Mouse (Mus musculus): ENCODE measurements around the gene Nanos2. TPM values are rescaled to one million over a fixed set of nuclear protein-coding genes. Genes with fewer than 3 reads are reported as not detected.

Nanos2 gene
- polyA plus RNA-seq, 1 experiment from 2014 or later: 0.09 TPM

- WGBS: 2% methylated on average over 36 of the region's 36 CpGs
- H3K9me3 ChIP-seq: 0 out of 2 replicates have a peak, but pooled peaks cover 3% of the 10 kb centered on the region
- H3K4me3 ChIP-seq: peak overlapping the region; percentile 96
- peaks cover 16% of the 10 kb centered on the region for H3K36me3 ChIP-seq
- peaks cover 38% of the 10 kb centered on the region for H3K27me3 ChIP-seq (ENCODE audit: insufficient read depth, poor library complexity, severe bottlenecking)
- H3K4me1 ChIP-seq (replicated peaks): peaks cover 39% of the 10 kb centered on the region
- H3K27ac ChIP-seq: peak overlapping the region; percentile 94
- no peak for DNase-seq (ENCODE audit: low spot score)
Measured at GRCm38 (mm10) chr7:19024581-19025255, 37.5 kb downstream of the Nanos2 start.

GRCm38 (mm10) chr7:19028067-19028466 is 40.9 kb downstream of the Nanos2 start:
- DNase-seq (ENCODE audit: low spot score): no peak
- 0 out of 2 replicates have a peak, but pooled peaks cover 3% of the 10 kb centered on the region for H3K9me3 ChIP-seq
- H3K36me3 ChIP-seq: peaks cover 49% of the 10 kb centered on the region

GRCm38 (mm10) chr7:19029084-19029653 is 42.0 kb downstream of the Nanos2 start:
- peaks cover 36% of the 10 kb centered on the region for H3K4me1 ChIP-seq (replicated peaks)
- peaks cover 60% of the 10 kb centered on the region for H3K36me3 ChIP-seq
- no peaks in the 10 kb centered on the region for H3K9me3 ChIP-seq
- H3K4me3 ChIP-seq: 0 out of 2 replicates have a peak overlapping the region, but pooled peaks have one; percentile 0
- no peak overlapping the region for H3K27ac ChIP-seq
- DNase-seq (ENCODE audit: low spot score): peak; percentile 59
- no peaks in the 10 kb centered on the region for H3K27me3 ChIP-seq (ENCODE audit: insufficient read depth, poor library complexity, severe bottlenecking)
- WGBS: 63% methylated on average over 6 of the region's 6 CpGs

More at GRCm38 (mm10) chr7:19028067-19028466, 40.9 kb downstream of the Nanos2 start:
- Histone ChIP-seq H3K4me1 (replicated peaks) (peaks cover 47% of the 10 kb centered on the region), H3K27me3 (ENCODE audit: insufficient read depth, poor library complexity, severe bottlenecking) (peaks cover 9% of the 10 kb centered on the region), H3K4me3 (no peak overlapping the region), H3K27ac (no peak overlapping the region)

GRCm38 (mm10) chr7:19031641-19032040 is 44.4 kb downstream of the Nanos2 start:
- H3K36me3 ChIP-seq: peaks cover 85% of the 10 kb centered on the region
- no peak overlapping the region for H3K4me3 ChIP-seq
- peak; percentile 59 for DNase-seq (ENCODE audit: low spot score)
- WGBS: 35% methylated on average over 4 of the region's 4 CpGs
- H3K27me3 ChIP-seq (ENCODE audit: insufficient read depth, poor library complexity, severe bottlenecking): no peaks in the 10 kb centered on the region
- no peaks in the 10 kb centered on the region for H3K9me3 ChIP-seq
- peaks cover 13% of the 10 kb centered on the region for H3K4me1 ChIP-seq (replicated peaks)
- no peak overlapping the region for H3K27ac ChIP-seq

Other genes with a start within 250 kb of the Nanos2 start
- gene Psg19, start 188.9 kb upstream of the Nanos2 start, polyA plus RNA-seq (2016; fragmentation: Nextera tagmentation; extraction: Ambion mirVana): not detected in 2 replicates
- not detected in 2 replicates for gene Psg17, start 165.8 kb upstream of the Nanos2 start, polyA plus RNA-seq (2016; fragmentation: Nextera tagmentation; extraction: Ambion mirVana)
- gene Mill2, start 147.4 kb upstream of the Nanos2 start, polyA plus RNA-seq (2016; fragmentation: Nextera tagmentation; extraction: Ambion mirVana): 0.26 and 0.31 TPM in 2 replicates
- 1.0 and 1.5 TPM in 2 replicates for gene Pglyrp1, start 116.1 kb upstream of the Nanos2 start, polyA plus RNA-seq (2016; fragmentation: Nextera tagmentation; extraction: Ambion mirVana)
- gene Ccdc61, start 77.0 kb upstream of the Nanos2 start, polyA plus RNA-seq (2016; fragmentation: Nextera tagmentation; extraction: Ambion mirVana): 36.8 and 39.2 TPM in 2 replicates
- gene Nova2, start 61.5 kb upstream of the Nanos2 start, polyA plus RNA-seq (2016; fragmentation: Nextera tagmentation; extraction: Ambion mirVana): 3.5 and 7.3 TPM in 2 replicates
- gene Mypop, start 3.8 kb downstream of the Nanos2 start, polyA plus RNA-seq (2016; fragmentation: Nextera tagmentation; extraction: Ambion mirVana): 4.1 and 5.0 TPM in 2 replicates
- gene Irf2bp1, start 16.6 kb downstream of the Nanos2 start, polyA plus RNA-seq (2016; fragmentation: Nextera tagmentation; extraction: Ambion mirVana): 23.2 and 31.1 TPM in 2 replicates
- 0.07 TPM in 1 of 2 replicates, not detected in the other for gene Foxa3, start 36.1 kb downstream of the Nanos2 start, polyA plus RNA-seq (2016; fragmentation: Nextera tagmentation; extraction: Ambion mirVana)
- gene Sympk, start 37.0 kb downstream of the Nanos2 start, polyA plus RNA-seq (2016; fragmentation: Nextera tagmentation; extraction: Ambion mirVana): 45.9 and 57.2 TPM in 2 replicates
- not detected in 2 replicates for gene Rsph6a, start 67.3 kb downstream of the Nanos2 start, polyA plus RNA-seq (2016; fragmentation: Nextera tagmentation; extraction: Ambion mirVana)
- 16.6 and 20.7 TPM in 2 replicates for gene Dmwd, start 88.8 kb downstream of the Nanos2 start, polyA plus RNA-seq (2016; fragmentation: Nextera tagmentation; extraction: Ambion mirVana)
- 9.9 and 10.2 TPM in 2 replicates for gene Dmpk, start 96.4 kb downstream of the Nanos2 start, polyA plus RNA-seq (2016; fragmentation: Nextera tagmentation; extraction: Ambion mirVana)
- gene Six5, start 107.2 kb downstream of the Nanos2 start, polyA plus RNA-seq (2016; fragmentation: Nextera tagmentation; extraction: Ambion mirVana): 7.4 and 8.4 TPM in 2 replicates
- gene Gm4969, start 131.0 kb downstream of the Nanos2 start, polyA plus RNA-seq (2016; fragmentation: Nextera tagmentation; extraction: Ambion mirVana): 1.2 and 1.5 TPM in 2 replicates
- gene Fbxo46, start 132.5 kb downstream of the Nanos2 start, polyA plus RNA-seq (2016; fragmentation: Nextera tagmentation; extraction: Ambion mirVana): 17.1 and 19.4 TPM in 2 replicates
- gene Qpctl, start 161.9 kb downstream of the Nanos2 start, polyA plus RNA-seq (2016; fragmentation: Nextera tagmentation; extraction: Ambion mirVana): 16.7 and 22.1 TPM in 2 replicates
- 184 TPM in 2 replicates for gene Snrpd2, start 162.3 kb downstream of the Nanos2 start, polyA plus RNA-seq (2016; fragmentation: Nextera tagmentation; extraction: Ambion mirVana)
- gene Gipr, start 178.7 kb downstream of the Nanos2 start, polyA plus RNA-seq (2016; fragmentation: Nextera tagmentation; extraction: Ambion mirVana): 0.95 and 1.3 TPM in 2 replicates
- 2.8 and 4.9 TPM in 2 replicates for gene Eml2, start 189.0 kb downstream of the Nanos2 start, polyA plus RNA-seq (2016; fragmentation: Nextera tagmentation; extraction: Ambion mirVana)
- gene Gpr4, start 225.1 kb downstream of the Nanos2 start, polyA plus RNA-seq (2016; fragmentation: Nextera tagmentation; extraction: Ambion mirVana): 1.8 and 2.9 TPM in 2 replicates
- 47.8 and 51.1 TPM in 2 replicates for gene Opa3, start 240.9 kb downstream of the Nanos2 start, polyA plus RNA-seq (2016; fragmentation: Nextera tagmentation; extraction: Ambion mirVana)